Mouse (Mus musculus): ENCODE measurements around the gene Tmem150c.

DNA sequence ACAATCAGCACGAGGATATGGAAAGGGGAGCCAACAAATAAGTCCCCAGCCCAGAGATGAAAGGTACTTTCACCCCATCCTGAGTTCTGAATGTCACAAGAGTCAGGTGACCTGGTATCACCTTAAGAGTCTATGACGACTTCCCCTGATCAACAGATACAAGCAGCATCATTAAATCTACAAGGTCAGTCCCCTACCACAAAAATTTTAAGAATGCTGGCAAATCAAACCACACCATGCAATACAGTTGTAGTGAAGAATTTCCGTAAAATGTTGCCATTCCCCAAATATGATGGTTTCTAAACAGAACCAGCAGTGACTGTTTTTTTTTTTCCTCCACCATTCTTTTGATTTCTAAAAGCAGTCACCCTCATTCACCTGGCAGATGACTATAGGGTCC lies 49.0 kb downstream of the Tmem150c start:
- TF ChIP-seq CTCF (IDR thresholded peaks at IDR 0.05; ENCODE audit: low read depth, low read length) (no peak), GATA1 (IDR thresholded peaks at IDR 0.05; ENCODE audit: borderline replicate concordance, low read length) (no peak), GATA2 (IDR thresholded peaks at IDR 0.05; ENCODE audit: borderline replicate concordance, low read depth, low read length) (no peak)

All from G1E (cell line).